Mouse (Mus musculus) C2C12 (cell line): ENCODE data around the gene Plac1. TPM values are rescaled to one million over a fixed set of nuclear protein-coding genes. Genes with fewer than 3 reads are reported as not detected.
A peak's percentile ranks its signal among the peaks of the same experiment; 100 is the strongest.

Experiments
- H3K27me3 ChIP-seq: one replicate; pipeline ENCODE4 v1.6.1; 2011; ENCODE audit not compliant: control insufficient read depth, insufficient read depth, insufficient read length
- H3K36me3 ChIP-seq: one replicate; pipeline ENCODE4 v1.6.1; 2011; ENCODE audit not compliant: control insufficient read depth, insufficient read depth
- H3K4me3 ChIP-seq: one replicate; pipeline ENCODE4 v1.5.1; 2011; ENCODE audit warnings: mild to moderate bottlenecking, control low read depth; ENCODE audit not compliant: poor library complexity, insufficient read depth, severe bottlenecking
- H3K79me2 ChIP-seq: one replicate; pipeline ENCODE4 v1.6.1; 2011; ENCODE audit not compliant: control insufficient read depth, insufficient read depth
- H3K79me3 ChIP-seq: one replicate; pipeline ENCODE4 v1.6.1; 2011; ENCODE audit warnings: low read depth, control low read depth
- H3ac ChIP-seq: one replicate; pipeline ENCODE3; 2011; ENCODE audit warnings: low read depth; ENCODE audit not compliant: control insufficient read depth, insufficient read length
- CEBPB ChIP-seq: IDR thresholded peaks from one replicate; pipeline ENCODE4 v1.6.1; 2011; ENCODE audit warnings: low read depth, mild to moderate bottlenecking, control low read depth, moderate library complexity
- CTCF ChIP-seq: IDR thresholded peaks from one replicate; pipeline ENCODE4 v1.5.1; 2011; ENCODE audit not compliant: control insufficient read depth, insufficient read depth, insufficient read length
- FOSL1 ChIP-seq: IDR thresholded peaks from one replicate; pipeline ENCODE4 v1.8.0; 2011; ENCODE audit warnings: mild to moderate bottlenecking, low read length; ENCODE audit not compliant: poor library complexity, insufficient read depth, severe bottlenecking
- MAX ChIP-seq: IDR thresholded peaks from one replicate; pipeline ENCODE4 v1.6.1; 2011; ENCODE audit warnings: mild to moderate bottlenecking, control low read depth
- MYOD1 ChIP-seq: IDR thresholded peaks from one replicate; pipeline ENCODE4 v1.6.1; 2011; ENCODE audit warnings: low read depth; ENCODE audit not compliant: control insufficient read depth, insufficient read length
- MYOG ChIP-seq: IDR thresholded peaks from one replicate; pipeline ENCODE4 v1.6.1; 2011; ENCODE audit not compliant: control insufficient read depth, insufficient read length; ENCODE audit errors: extremely low read depth
- USF1 ChIP-seq: IDR thresholded peaks from one replicate; pipeline ENCODE4 v1.6.1; 2011; ENCODE audit warnings: low read depth, mild to moderate bottlenecking, control low read depth, moderate library complexity
- polyA plus RNA-seq: library from polyadenylated mRNA; unstranded; fragments of >200 nt; fragmentation: generic; extraction: Trizol; gene quantifications from one replicate; pipeline ENCODE4 v1.2.1, GENCODE M21; 2012; ENCODE audit warnings: missing spikeins

Gene Plac1
- polyA plus RNA-seq, 1 experiment, result 0.48 TPM

- Histone ChIP-seq H3K79me3 (no peaks in the 10 kb centered on the region), H3K36me3 (no peaks in the 10 kb centered on the region), H3K27me3 (no peaks in the 10 kb centered on the region), H3ac (no peak overlapping the region), H3K4me3 (no peak overlapping the region), H3K79me2 (no peaks in the 10 kb centered on the region)
- TF ChIP-seq CTCF (no peak), CEBPB (no peak), USF1 (no peak), MAX (no peak), MYOD1 (no peak), MYOG (no peak), FOSL1 (no peak)
Observed at GRCm38 (mm10) chrX:53064406-53064805, 175.5 kb downstream of the Plac1 start.

GRCm38 (mm10) chrX:53059426-53060007 lies 180.4 kb downstream of the Plac1 start:
- H3ac ChIP-seq, result no peak overlapping the region
- peaks cover 10% of the 10 kb centered on the region for H3K79me2 ChIP-seq
- TF ChIP-seq MAX, result no peak
- no peak for TF ChIP-seq USF1
- no peak for TF ChIP-seq MYOD1
- no peak for TF ChIP-seq MYOG
- TF ChIP-seq CEBPB, result no peak
- TF ChIP-seq FOSL1, result no peak
- no peak for TF ChIP-seq CTCF
- H3K36me3 ChIP-seq, result peaks cover 8% of the 10 kb centered on the region
- no peaks in the 10 kb centered on the region for H3K27me3 ChIP-seq
- peaks cover 5% of the 10 kb centered on the region for H3K79me3 ChIP-seq
- no peak overlapping the region for H3K4me3 ChIP-seq

- peaks cover 14% of the 10 kb centered on the region for H3K36me3 ChIP-seq
- TF ChIP-seq USF1 (no peak), CTCF (no peak), CEBPB (no peak), FOSL1 (no peak), MYOD1 (no peak), MYOG (no peak)
- no peaks in the 10 kb centered on the region for H3K27me3 ChIP-seq
- H3K79me3 ChIP-seq, result peaks cover 5% of the 10 kb centered on the region
- no peak overlapping the region for H3ac ChIP-seq
- H3K4me3 ChIP-seq, result no peak overlapping the region
- peaks cover 10% of the 10 kb centered on the region for H3K79me2 ChIP-seq
Observed at GRCm38 (mm10) chrX:53058459-53059280, 181.2 kb downstream of the Plac1 start.

- H3K27me3 ChIP-seq, result no peaks in the 10 kb centered on the region
Observed at GRCm38 (mm10) chrX:53057760-53058090, 182.2 kb downstream of the Plac1 start.

GRCm38 (mm10) chrX:53057054-53057759 lies 182.7 kb downstream of the Plac1 start:
- Histone ChIP-seq H3ac (peak overlapping the region; percentile 91), H3K4me3 (peak overlapping the region; percentile 50), H3K79me2 (peaks cover 10% of the 10 kb centered on the region), H3K27me3 (no peaks in the 10 kb centered on the region), H3K79me3 (peaks cover 5% of the 10 kb centered on the region), H3K36me3 (peaks cover 14% of the 10 kb centered on the region)
- TF ChIP-seq CTCF, result no peak
- TF ChIP-seq MYOG, result no peak
- no peak for TF ChIP-seq CEBPB

More at GRCm38 (mm10) chrX:53057760-53058090, 182.2 kb downstream of the Plac1 start:
- no peak for TF ChIP-seq CEBPB
- no peak for TF ChIP-seq FOSL1
- TF ChIP-seq MYOD1, result no peak
- no peak for TF ChIP-seq MAX
- TF ChIP-seq USF1, result no peak
- TF ChIP-seq CTCF, result no peak
- TF ChIP-seq MYOG, result no peak
- Histone ChIP-seq H3K79me2 (peaks cover 10% of the 10 kb centered on the region), H3K36me3 (peaks cover 14% of the 10 kb centered on the region), H3K79me3 (peaks cover 5% of the 10 kb centered on the region), H3ac (no peak overlapping the region), H3K4me3 (no peak overlapping the region)
